Mouse (Mus musculus): Measurements from ENCODE around the gene Tmem254c. TPM values are rescaled to one million over a fixed set of nuclear protein-coding genes. Genes with fewer than 3 reads are reported as not detected.
"Not testable (repeated sequence)": the region's sequence is repeated elsewhere in the genome, so short reads cannot be mapped to it uniquely, and the experiment has no call there.

Gene Tmem254c
- polyA plus RNA-seq, 1 experiment from 2014 or later, result 36.1 TPM

GRCm38 (mm10) chr14:26022831-26023230 lies 44.3 kb downstream of the Tmem254c start:
- in situ Hi-C loops (cut with MboI; ENCODE audit: low pct_unique_long_range_greater_than_20kb); POLR2A ChIA-PET; CTCF ChIA-PET; H3K27me3 ChIP-seq; ATAC-seq; DNase-seq (ENCODE audit: low read depth, low spot score): not testable (repeated sequence)

GRCm38 (mm10) chr14:26021555-26021954 lies 45.6 kb downstream of the Tmem254c start:
- CTCF ChIA-PET; H3K27me3 ChIP-seq; ATAC-seq; POLR2A ChIA-PET; DNase-seq (ENCODE audit: low read depth, low spot score); in situ Hi-C loops (cut with MboI; ENCODE audit: low pct_unique_long_range_greater_than_20kb): not testable (repeated sequence)

- H3K27me3 ChIP-seq; CTCF ChIA-PET; POLR2A ChIA-PET; ATAC-seq; in situ Hi-C loops (cut with MboI; ENCODE audit: low pct_unique_long_range_greater_than_20kb); DNase-seq (ENCODE audit: low read depth, low spot score): not testable (repeated sequence)
These were observed 50.7 kb downstream of the Tmem254c start for GRCm38 (mm10) chr14:26016414-26016813.

Other genes with a start within 250 kb of the Tmem254c start
- gene Anxa11, start 225.2 kb downstream of the Tmem254c start, polyA plus RNA-seq (2021), result 54.8 TPM
- gene Plac9a, start 164.3 kb downstream of the Tmem254c start, polyA plus RNA-seq (2021), result not detected
- 7.4 TPM for gene Tmem254a, start 139.7 kb downstream of the Tmem254c start, polyA plus RNA-seq (2021)
- gene Cphx1, start 129.1 kb downstream of the Tmem254c start, polyA plus RNA-seq (2021), result 0.06 TPM
- gene Duxbl1, start 88.8 kb downstream of the Tmem254c start, polyA plus RNA-seq (2021), result not detected
- gene Gm9780, start 24.6 kb downstream of the Tmem254c start, polyA plus RNA-seq (2021), result not detected
- gene Cphx2, start 14.2 kb upstream of the Tmem254c start, polyA plus RNA-seq (2021), result not detected
- gene Cphx3, start 14.9 kb upstream of the Tmem254c start, polyA plus RNA-seq (2021), result not detected
- gene Duxbl2, start 51.0 kb upstream of the Tmem254c start, polyA plus RNA-seq (2021), result not detected
- gene Plac9b, start 115.1 kb upstream of the Tmem254c start, polyA plus RNA-seq (2021), result not detected
- 25.8 TPM for gene Tmem254b, start 139.7 kb upstream of the Tmem254c start, polyA plus RNA-seq (2021)
- gene Duxbl3, start 190.6 kb upstream of the Tmem254c start, polyA plus RNA-seq (2021), result not detected

Measured in Patski (cell line).